Mouse (Mus musculus) liver, embryonic 14.5 days (tissue): ENCODE measurements at regions not wholly inside any gene's neighbourhood (a gene's known extent, or its start where the extent isn't known, plus 50 kb on each side); places are given as distances from the start of the nearest gene placed in this dataset.

ENCODE experiments used
- ATAC-seq: fragments of 200-750 bp; cut with Nextera tagmentation; 2 replicates; pipeline ENCODE4 v1.8.0; 2017; ENCODE audit warnings: moderate number of reproducible peaks, mild to moderate bottlenecking, moderate library complexity; ENCODE audit not compliant: insufficient read depth
- DNase-seq, 3 experiments: peaks; one replicate each; pipeline ENCODE4 v3.0.0-alpha.2; 2012 to 2013; ENCODE audit warnings: low read depth in 3 of 3, low spot score in 3 of 3
- H3K27ac ChIP-seq: fragments of 300-500 bp; sonication (generic); 2 replicates; pipeline ENCODE4 v1.5.1; 2014; ENCODE audit warnings: moderate library complexity, mild to moderate bottlenecking, control low read depth, inconsistent platforms
- H3K27me3 ChIP-seq: fragments of 300-500 bp; sonication (generic); 2 replicates; pipeline ENCODE4 v1.6.1; 2014; ENCODE audit warnings: mild to moderate bottlenecking, low read length, moderate library complexity; ENCODE audit not compliant: control insufficient read depth, insufficient read depth
- H3K36me3 ChIP-seq: fragments of 300-500 bp; sonication (generic); replicated peaks from 2 replicates; pipeline ENCODE4 v1.6.1; 2014; ENCODE audit warnings: low read depth; ENCODE audit not compliant: control insufficient read depth, insufficient read depth
- H3K4me1 ChIP-seq, 2 experiments: fragments of 200-500 bp in 1 of 2; fragments of 300-500 bp in 1 of 2; sonication (generic) in 1 of 2; replicated peaks; 2 replicates each; pipeline ENCODE4 v1.6.1; 2012 to 2014; ENCODE audit warnings: antibody characterized with exemption in 1 of 2, inconsistent platforms in 1 of 2, low read length in 1 of 2; ENCODE audit not compliant: control insufficient read depth in 2 of 2, insufficient read depth in 2 of 2
- H3K4me2 ChIP-seq: fragments of 300-500 bp; sonication (generic); 2 replicates; pipeline ENCODE4 v1.6.1; 2014; ENCODE audit warnings: low read depth, mild to moderate bottlenecking, control low read depth, moderate library complexity
- H3K4me3 ChIP-seq, 2 experiments: fragments of 200-500 bp in 1 of 2; fragments of 300-500 bp in 1 of 2; sonication (generic) in 1 of 2; 2 replicates each; pipeline ENCODE4 v1.5.1; 2012 to 2014; ENCODE audit warnings: low read depth in 2 of 2, low read length in 2 of 2, mild to moderate bottlenecking in 2 of 2, control low read depth in 1 of 2, inconsistent platforms in 1 of 2, moderate library complexity in 1 of 2; ENCODE audit not compliant: insufficient read depth in 1 of 2
- H3K9ac ChIP-seq: fragments of 300-500 bp; sonication (generic); replicated peaks from 2 replicates; pipeline ENCODE4 v1.6.1; 2014; ENCODE audit warnings: mild to moderate bottlenecking, control low read depth, moderate library complexity
- H3K9me3 ChIP-seq: fragments of 300-500 bp; sonication (generic); 2 replicates; pipeline ENCODE4 v1.6.1; 2016; ENCODE audit warnings: low read length, mixed read lengths; ENCODE audit not compliant: control insufficient read depth
- CTCF ChIP-seq: IDR thresholded peaks from 2 replicates; pipeline ENCODE4 v1.5.1; 2016; ENCODE audit warnings: antibody characterized with exemption, low read depth, control low read depth
- EP300 ChIP-seq: IDR thresholded peaks from 2 replicates; pipeline ENCODE4 v1.6.1; 2016; ENCODE audit warnings: antibody characterized with exemption, low read depth
- WGBS: fragments of 180-500 bp; shearing (Covaris S2); extraction: QIAGEN DNeasy Blood & Tissue Kit; methylation state at CpG from one replicate; pipeline ENCODE4 v1.1.7; 2014; ENCODE audit not compliant: insufficient replicate concordance; 5-methylcytosine and 5-hydroxymethylcytosine counted together

- H3K4me2 ChIP-seq = no peak overlapping the region
- DNase-seq (no peak), ATAC-seq (no peak)
- peaks cover 21 to 28% of the 10 kb centered on the region in 2 experiments for H3K4me1 ChIP-seq
- TF ChIP-seq CTCF (no peak), EP300 (no peak)
- H3K9me3 ChIP-seq = no peaks in the 10 kb centered on the region
- H3K4me3 ChIP-seq = no peak overlapping the region
- H3K27ac ChIP-seq = no peak overlapping the region
- 70% methylated on average over 1 of the region's 1 CpGs for WGBS
- H3K27me3 ChIP-seq = no peaks in the 10 kb centered on the region; the same call in 1 of the 2 replicates
- H3K36me3 ChIP-seq = no peaks in the 10 kb centered on the region
- H3K9ac ChIP-seq = no peak overlapping the region
These were observed 83.8 kb downstream of the Eif4e start for GRCm38 (mm10) chr3:138609749-138610148.

GRCm38 (mm10) chr3:138612884-138613653 lies 87.1 kb downstream of the Eif4e start:
- ATAC-seq (peak; percentile 88), DNase-seq (peak; percentile 63 to 69 (median 66))
- WGBS = 37% methylated on average over 9 of the region's 9 CpGs
- Histone ChIP-seq H3K4me2 (peak overlapping the region; percentile 71), H3K9me3 (no peaks in the 10 kb centered on the region), H3K4me3 (peak overlapping the region; percentile 14 to 21; a peak in 3 of 4 replicates), H3K9ac (peak overlapping the region; percentile 34), H3K4me1 (peaks cover 21 to 28% of the 10 kb centered on the region in 2 experiments), H3K27me3 (no peaks in the 10 kb centered on the region; the same call in 1 of the 2 replicates), H3K27ac (peak overlapping the region; percentile 71), H3K36me3 (no peaks in the 10 kb centered on the region)
- TF ChIP-seq CTCF = no peak
- TF ChIP-seq EP300 = peak; percentile 92

DNA sequence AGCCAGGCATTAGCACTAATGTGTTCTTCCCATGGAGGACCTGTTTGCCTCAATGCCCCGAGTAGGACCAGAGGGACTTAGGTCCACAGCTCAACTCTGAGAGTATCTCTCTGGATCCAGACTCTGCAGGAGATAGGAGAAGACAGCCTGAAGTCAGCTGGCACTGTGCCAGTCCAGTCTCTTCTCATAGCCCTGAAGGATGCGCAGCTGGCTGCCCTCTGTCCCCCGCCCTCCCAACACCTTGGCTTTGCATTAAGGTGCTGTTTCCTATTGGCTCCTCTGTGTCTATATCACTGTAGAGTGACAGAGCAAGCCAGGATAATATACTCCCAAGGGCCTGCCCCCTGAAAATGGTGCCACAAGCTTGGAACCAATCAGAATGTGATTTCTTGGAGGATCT lies 87.7 kb downstream of the Eif4e start:
- WGBS = 59% methylated on average over 3 of the region's 3 CpGs
- DNase-seq (peak; percentile 36 to 52 (median 45)), ATAC-seq (peak; percentile 57)
- Histone ChIP-seq H3K9me3 (no peaks in the 10 kb centered on the region), H3K4me1 (peaks cover 21 to 28% of the 10 kb centered on the region in 2 experiments), H3K4me3 (no peak overlapping the region), H3K36me3 (no peaks in the 10 kb centered on the region), H3K4me2 (peak overlapping the region; percentile 71), H3K27ac (peak overlapping the region; percentile 71; the same call in 1 of the 2 replicates), H3K27me3 (no peaks in the 10 kb centered on the region; the same call in 1 of the 2 replicates), H3K9ac (no peak overlapping the region)
- TF ChIP-seq CTCF (no peak), EP300 (no peak)

DNA sequence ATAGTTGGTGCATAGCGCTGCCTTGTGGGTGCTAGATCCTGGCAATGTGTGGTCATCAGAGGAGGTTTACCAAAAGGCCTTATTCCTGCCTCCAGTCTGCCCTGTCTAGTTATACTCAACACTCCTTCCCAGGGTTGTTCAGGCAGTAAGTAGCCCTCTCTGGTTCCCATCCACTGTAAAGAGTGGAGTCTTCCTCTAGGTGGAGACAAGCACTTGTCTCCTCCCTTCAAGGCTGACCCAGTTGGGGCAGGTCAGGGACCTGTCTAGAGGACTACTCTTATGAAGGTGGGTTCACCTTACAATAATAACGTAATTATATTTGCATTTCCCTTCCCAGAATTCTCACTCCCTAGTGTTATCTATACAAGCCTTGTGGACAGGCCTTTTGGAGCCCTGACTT lies 88.9 kb downstream of the Eif4e start:
- H3K9ac ChIP-seq = no peak overlapping the region
- TF ChIP-seq CTCF (peak; percentile 38; the same call in 1 of the 2 replicates), EP300 (no peak)
- H3K27me3 ChIP-seq = no peaks in the 10 kb centered on the region
- H3K4me2 ChIP-seq = no peak overlapping the region
- 67% methylated on average over 2 of the region's 2 CpGs for WGBS
- H3K36me3 ChIP-seq = no peaks in the 10 kb centered on the region
- ATAC-seq (no peak), DNase-seq (no peak)
- H3K9me3 ChIP-seq = no peaks in the 10 kb centered on the region
- no peak overlapping the region for H3K27ac ChIP-seq
- no peak overlapping the region for H3K4me3 ChIP-seq
- peaks cover 21 to 28% of the 10 kb centered on the region in 2 experiments for H3K4me1 ChIP-seq

DNA sequence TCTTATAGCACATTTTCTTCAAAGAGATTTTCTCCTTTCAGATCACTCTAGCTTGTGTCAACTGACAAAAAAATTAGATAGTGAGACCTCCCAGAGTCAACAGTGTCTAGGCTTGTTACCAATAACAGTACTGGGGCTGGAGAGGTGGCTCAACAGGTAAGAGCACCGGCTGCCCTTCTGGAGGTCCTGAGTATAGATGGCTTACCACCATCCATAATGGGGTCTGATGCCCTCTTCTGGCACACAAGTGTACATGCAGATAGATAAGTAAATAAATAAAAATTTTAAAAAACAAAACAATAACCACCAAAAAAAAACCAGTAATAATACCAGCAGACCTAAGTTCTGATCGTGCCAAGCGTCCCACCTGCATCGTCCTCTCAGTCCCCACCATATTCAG lies 94.3 kb downstream of the Eif4e start:
- Histone ChIP-seq H3K4me2 (no peak overlapping the region), H3K9ac (no peak overlapping the region), H3K27me3 (no peaks in the 10 kb centered on the region), H3K9me3 (no peaks in the 10 kb centered on the region), H3K27ac (no peak overlapping the region), H3K4me3 (no peak overlapping the region), H3K36me3 (no peaks in the 10 kb centered on the region), H3K4me1 (no peaks in the 10 kb centered on the region)
- WGBS = 67% methylated on average over 4 of the region's 4 CpGs
- DNase-seq (no peak), ATAC-seq (no peak)
- peak; percentile 49 for TF ChIP-seq CTCF
- TF ChIP-seq EP300 = no peak
